Mouse (Mus musculus): ENCODE measurements at regions not wholly inside any gene's neighbourhood (a gene's known extent, or its start where the extent isn't known, plus 50 kb on each side); places are given as distances from the start of the nearest gene placed in this dataset.

- DNase-seq (ENCODE audit: low read depth): no peak
Measured at GRCm38 (mm10) chr13:32649982-32650381, 133.8 kb downstream of the Mylk4 start.

GRCm38 (mm10) chr13:32643030-32643750 lies 140.6 kb downstream of the Mylk4 start:
- DNase-seq (ENCODE audit: low read depth): peak; percentile 25

- no peak for DNase-seq (ENCODE audit: low read depth)
Measured at GRCm38 (mm10) chr13:32640941-32641340, 142.8 kb downstream of the Mylk4 start.

GRCm38 (mm10) chr13:32630122-32630732 lies 153.5 kb downstream of the Mylk4 start:
- no peak for DNase-seq (ENCODE audit: low read depth)

GRCm38 (mm10) chr13:32613916-32614315 lies 169.8 kb downstream of the Mylk4 start:
- DNase-seq (ENCODE audit: low read depth): no peak

- DNase-seq (ENCODE audit: low read depth): no peak
Measured at GRCm38 (mm10) chr13:32611551-32612295, 172.0 kb downstream of the Mylk4 start.

GRCm38 (mm10) chr13:32610970-32611369 lies 172.8 kb downstream of the Mylk4 start:
- DNase-seq (ENCODE audit: low read depth): no peak

- peak; percentile 23 for DNase-seq (ENCODE audit: low read depth)
Measured at GRCm38 (mm10) chr13:32608413-32608812, 175.3 kb downstream of the Mylk4 start.

GRCm38 (mm10) chr13:32603925-32604590 lies 179.7 kb downstream of the Mylk4 start:
- peak; percentile 45 for DNase-seq (ENCODE audit: low read depth)

- DNase-seq (ENCODE audit: low read depth): no peak
Measured at GRCm38 (mm10) chr13:32601315-32601714, 182.4 kb downstream of the Mylk4 start.

- no peak for DNase-seq (ENCODE audit: low read depth)
Measured at GRCm38 (mm10) chr13:32593611-32594010, 190.1 kb downstream of the Mylk4 start.

- no peak for DNase-seq (ENCODE audit: low read depth)
Measured at GRCm38 (mm10) chr13:32593131-32593530, 190.6 kb downstream of the Mylk4 start.

- DNase-seq (ENCODE audit: low read depth): peak; percentile 2
Measured at GRCm38 (mm10) chr13:32581598-32581997, 202.2 kb downstream of the Mylk4 start.

- no peak for DNase-seq (ENCODE audit: low read depth)
Measured at GRCm38 (mm10) chr13:32567850-32568249, 215.9 kb downstream of the Mylk4 start.

GRCm38 (mm10) chr13:32560666-32561065 lies 222.1 kb upstream of the Gmds start:
- no peak for DNase-seq (ENCODE audit: low read depth)

- DNase-seq (ENCODE audit: low read depth): no peak
Measured at GRCm38 (mm10) chr13:32556396-32556795, 217.9 kb upstream of the Gmds start.

GRCm38 (mm10) chr13:32555064-32555463 lies 216.5 kb upstream of the Gmds start:
- DNase-seq (ENCODE audit: low read depth): no peak

- DNase-seq (ENCODE audit: low read depth): no peak
Measured at GRCm38 (mm10) chr13:32554601-32555000, 216.1 kb upstream of the Gmds start.

- no peak for DNase-seq (ENCODE audit: low read depth)
Measured at GRCm38 (mm10) chr13:32553136-32553535, 214.6 kb upstream of the Gmds start.

- DNase-seq (ENCODE audit: low read depth): peak; percentile 2
Measured at GRCm38 (mm10) chr13:32550113-32550512, 211.6 kb upstream of the Gmds start.

- no peak for DNase-seq (ENCODE audit: low read depth)
Measured at GRCm38 (mm10) chr13:32547126-32547525, 208.6 kb upstream of the Gmds start.

- DNase-seq (ENCODE audit: low read depth): peak; percentile 69
Measured at GRCm38 (mm10) chr13:32544986-32545740, 206.6 kb upstream of the Gmds start.
